Mouse (Mus musculus) subcutaneous adipose tissue, adult 2 months (tissue): Measurements from ENCODE around the gene Urgcp. TPM values are rescaled to one million over a fixed set of nuclear protein-coding genes. Genes with fewer than 3 reads are reported as not detected.

Experiments used
- polyA plus RNA-seq: library from polyadenylated mRNA; depleted of rRNA; stranded (reverse); fragments of >200 nt; gene quantifications from 2 replicates; pipeline ENCODE4 v1.2.3, GENCODE M21; 2012; ENCODE audit warnings: low replicate concordance; rRNA removed

The Urgcp gene
- polyA plus RNA-seq = 24.1 and 32.3 TPM in 2 replicates

DNA sequence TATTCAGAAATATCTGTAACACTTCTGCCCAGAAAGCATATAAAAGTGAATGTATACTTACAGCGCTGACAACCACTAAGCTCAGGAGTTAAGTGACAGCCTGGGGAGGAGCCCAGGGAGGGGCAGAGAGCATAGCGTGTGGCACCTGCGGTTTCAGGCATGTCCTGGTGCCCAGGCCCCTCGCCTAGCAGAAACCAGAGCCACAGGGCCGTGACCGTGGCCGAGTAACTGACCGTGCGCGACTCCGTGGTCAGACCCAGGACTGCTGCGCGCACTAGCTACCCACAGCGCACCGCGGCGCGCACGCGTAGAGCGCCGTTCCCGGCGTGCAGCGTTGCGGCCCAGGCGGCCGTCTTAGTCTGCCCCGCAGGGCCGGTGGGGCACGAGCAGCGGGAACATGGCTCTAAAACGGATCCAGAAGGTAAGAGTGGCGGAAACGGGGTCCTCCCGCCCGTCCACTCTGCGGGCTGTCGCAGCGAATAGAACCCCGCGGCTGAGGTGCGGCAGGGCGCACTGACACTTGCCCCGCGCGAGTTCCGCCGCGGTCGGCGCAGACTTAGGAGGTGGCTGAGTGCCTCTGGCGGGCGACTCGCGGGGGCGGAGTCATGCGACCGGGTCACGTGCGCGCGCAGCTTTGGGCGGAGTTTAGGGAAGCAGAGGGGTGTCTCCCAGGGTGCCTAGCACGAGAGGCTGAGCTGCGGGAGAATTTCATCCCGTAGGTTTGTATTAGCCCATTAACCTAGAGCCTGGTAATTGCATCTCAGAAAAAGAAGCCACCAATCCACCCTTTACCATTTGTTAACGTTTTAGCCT is at the start of gene Urgcp:
Gene Urgcp, minus strand, starts transcription at position 557 of the 813 bp plus-strand sequence.

DNA sequence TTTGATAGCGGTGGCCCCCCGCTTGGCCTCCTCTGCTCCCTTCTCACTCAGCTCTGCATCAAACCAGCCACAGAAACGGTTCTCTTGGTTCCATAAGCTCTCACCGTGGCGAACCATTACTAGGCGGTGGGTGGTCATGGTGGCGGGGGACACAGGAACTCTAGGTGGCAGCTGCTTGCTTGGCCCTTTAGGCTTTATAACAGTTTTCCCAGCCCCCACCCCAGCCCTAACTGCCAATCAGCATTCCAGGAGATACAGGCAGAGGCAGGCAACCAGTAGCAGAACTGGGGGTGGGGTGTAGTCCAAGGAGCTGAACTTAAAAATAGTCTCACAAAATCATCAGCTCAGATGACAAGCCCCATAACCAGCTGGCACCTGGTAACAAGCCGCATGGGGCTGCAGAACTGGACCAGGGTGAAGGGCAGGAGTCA is 41.4 kb upstream of the Urgcp start, which contains the start of gene Pgam2:
Gene Pgam2, minus strand, starts transcription at position 183 of the 431 bp plus-strand sequence.

GRCm38 (mm10) chr11:5788056-5789014 is 26.2 kb upstream of the Urgcp start, which contains the start of gene Dbnl:
TSS of gene Dbnl (plus strand) at chr11:5788488.

DNA sequence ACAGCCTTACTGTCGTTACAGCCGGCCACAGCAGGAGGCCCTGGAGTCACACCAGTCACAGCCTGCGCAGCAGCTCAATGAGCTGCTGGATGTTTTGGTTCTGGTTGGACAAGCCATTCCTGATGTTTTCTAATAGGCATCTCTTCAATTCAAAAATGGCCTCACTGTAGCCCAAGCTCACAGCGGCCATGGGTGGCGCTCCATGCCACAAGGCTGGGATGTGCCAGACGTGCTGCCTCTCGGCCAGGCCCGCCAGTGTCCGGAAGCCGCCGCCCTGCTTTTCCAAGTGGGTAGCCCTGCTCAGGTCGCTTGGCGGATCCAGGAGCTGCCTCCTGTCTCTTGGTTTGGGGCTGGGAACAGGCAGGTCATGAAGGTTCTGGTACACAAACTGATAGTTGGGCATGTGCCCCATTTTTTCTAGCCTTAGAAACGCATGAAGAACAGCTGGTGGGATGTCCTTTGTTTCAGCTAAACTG is 46.5 kb downstream of the Urgcp start, which contains the start of gene Mrps24:
Gene Mrps24, minus strand, starts transcription at position 51 of the 476 bp plus-strand sequence.

Other genes with a start within 250 kb of the Urgcp start
- 123 and 215 TPM in 2 replicates for gene Xbp1, start 241.7 kb downstream of the Urgcp start, polyA plus RNA-seq
- 6.2 and 12.3 TPM in 2 replicates for gene Ccdc117, start 220.2 kb downstream of the Urgcp start, polyA plus RNA-seq
- gene Ankrd36, start 192.7 kb downstream of the Urgcp start, polyA plus RNA-seq = not detected in 2 replicates
- gene Mrps24, start 46.7 kb downstream of the Urgcp start, polyA plus RNA-seq = 107 and 215 TPM in 2 replicates
- 56.4 and 73.3 TPM in 2 replicates for gene Dbnl, start 26.1 kb upstream of the Urgcp start, polyA plus RNA-seq
- gene Pgam2, start 41.4 kb upstream of the Urgcp start, polyA plus RNA-seq = 0.72 and 0.75 TPM in 2 replicates
- gene Polm, start 75.6 kb upstream of the Urgcp start, polyA plus RNA-seq = 21.6 and 35.9 TPM in 2 replicates
- gene Aebp1, start 99.6 kb upstream of the Urgcp start, polyA plus RNA-seq = 99.4 and 539 TPM in 2 replicates
- 58.2 and 143 TPM in 2 replicates for gene Pold2, start 115.9 kb upstream of the Urgcp start, polyA plus RNA-seq
- gene Myl7, start 136.4 kb upstream of the Urgcp start, polyA plus RNA-seq = 0.26 and 0.59 TPM in 2 replicates
- 0.26 and 0.81 TPM in 2 replicates for gene Gck, start 187.7 kb upstream of the Urgcp start, polyA plus RNA-seq
- 75.5 and 95.5 TPM in 2 replicates for gene Ykt6, start 193.3 kb upstream of the Urgcp start, polyA plus RNA-seq